In the genomic region with DNA sequence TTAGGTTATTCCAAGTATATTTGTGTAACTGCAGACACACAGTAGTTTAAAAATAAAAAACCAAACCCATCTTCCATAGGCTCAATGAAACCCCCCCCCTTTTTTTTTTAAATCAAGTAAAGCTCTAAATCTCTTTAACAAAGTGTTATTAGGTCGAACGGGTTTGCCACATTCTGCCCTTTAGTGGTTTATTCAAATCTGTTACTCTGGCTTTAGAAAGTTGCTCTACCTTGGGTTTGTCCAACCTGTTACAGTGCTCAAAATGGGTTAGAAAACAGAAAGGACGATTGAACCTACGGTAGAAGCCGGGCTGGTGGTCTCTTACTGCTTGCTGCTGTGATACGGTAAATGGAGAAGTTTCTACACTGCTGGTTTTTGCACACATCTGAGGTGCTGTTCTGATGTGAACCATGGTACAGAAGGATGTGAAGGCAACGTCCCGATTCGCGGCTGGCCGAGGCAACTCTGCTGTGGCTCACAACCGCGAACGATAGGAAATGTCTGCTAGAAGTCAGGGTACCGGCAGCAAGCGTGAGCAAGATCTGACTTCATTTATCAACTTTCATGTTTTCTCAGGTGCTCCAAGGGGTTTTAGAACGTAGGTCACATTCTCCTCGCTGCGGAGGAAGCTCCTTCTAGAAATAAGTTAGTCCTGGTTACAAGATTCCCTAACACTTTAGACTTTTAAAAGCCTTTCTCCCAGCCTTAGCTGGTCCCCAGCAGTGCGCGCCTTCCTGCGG, we compare ENCODE assay signal across 8 mouse cellular contexts. TPM values are rescaled to one million over a fixed set of nuclear protein-coding genes. Genes with fewer than 3 reads are reported as not detected.
DNase-seq lines count a peak whose midpoint lies in the region; ATAC-seq lines count a peak whose summit lies in the region.

No protein-coding gene starts in this region.

- H3K4me3 ChIP-seq in heart, embryonic 14.5 days (ENCODE audit: control insufficient read depth in 1 of 2, insufficient read depth in 1 of 2, low read depth in 1 of 2, low read length in 2 of 2) = peak overlapping the region; percentile 20 to 33
- peak overlapping the region; percentile 7; the same call in 1 of the 2 replicates for H3K4me3 ChIP-seq in liver, embryonic 11.5 days (ENCODE audit: low read depth, low read length)

- peak overlapping the region; percentile 81 for H3K4me2 ChIP-seq in heart, embryonic 14.5 days (ENCODE audit: low read length)
- peak overlapping the region; percentile 36 for H3K4me2 ChIP-seq in liver, embryonic 11.5 days

- peak; percentile 29 for DNase-seq in retina, postnatal 1 day
- DNase-seq in retina, embryonic 14.5 days (ENCODE audit: low spot score) = no peak
- DNase-seq in liver, embryonic 11.5 days (ENCODE audit: low spot score) = no peak
- no peak for DNase-seq in cerebellum, postnatal 10 days
- no peak for DNase-seq in gastrocnemius, postnatal 14 days
- DNase-seq in spleen, adult 18-20 months = no peak
- DNase-seq in testis, postnatal 14 days (ENCODE audit: low spot score) = no peak

- peaks cover 45% of the 10 kb centered on the region for H3K9me3 ChIP-seq in heart, embryonic 14.5 days (ENCODE audit: control insufficient read depth, low read length)
- H3K9me3 ChIP-seq in liver, embryonic 11.5 days (ENCODE audit: control insufficient read depth, low read length) = peaks cover 25% of the 10 kb centered on the region

- H3K27ac ChIP-seq in heart, embryonic 14.5 days (replicated peaks in 1 of 2; ENCODE audit: control insufficient read depth in 1 of 2, insufficient read depth in 1 of 2, low read depth in 2 of 2, low read length in 2 of 2) = peak overlapping the region; percentile 75 to 84
- peak overlapping the region; percentile 47; the same call in 1 of the 2 replicates for H3K27ac ChIP-seq in liver, embryonic 11.5 days (ENCODE audit: low read depth, low read length)

- 0 out of 2 replicates have a peak, but pooled peaks cover 2% of the 10 kb centered on the region for H3K36me3 ChIP-seq in heart, embryonic 14.5 days (ENCODE audit: control insufficient read depth, insufficient read depth, low read length)
- H3K36me3 ChIP-seq in liver, embryonic 11.5 days (ENCODE audit: control insufficient read depth, insufficient read depth, low read length) = no peaks in the 10 kb centered on the region

- H3K27me3 ChIP-seq in heart, embryonic 14.5 days (ENCODE audit: control insufficient read depth, insufficient read depth, low read length) = no peaks in the 10 kb centered on the region
- H3K27me3 ChIP-seq in liver, embryonic 11.5 days (replicated peaks; ENCODE audit: control insufficient read depth, insufficient read depth, low read length) = peaks cover 55% of the 10 kb centered on the region

- intact Hi-C loops in gastrocnemius, postnatal 14 days (cut with DNase I; ENCODE audit: low total_unique reads) = no loop called here

- peak overlapping the region; percentile 67 for H3K9ac ChIP-seq in heart, embryonic 14.5 days (ENCODE audit: low read length)
- 0 out of 2 replicates have a peak overlapping the region, but pooled peaks have one; percentile 6 for H3K9ac ChIP-seq in liver, embryonic 11.5 days (ENCODE audit: low read depth, low read length)

- peaks cover 5 to 6% of the 10 kb centered on the region in 2 experiments; a peak in 2 of 4 replicates for H3K4me1 ChIP-seq in heart, embryonic 14.5 days (ENCODE audit: control insufficient read depth in 2 of 2, insufficient read depth in 2 of 2, low read length in 2 of 2)
- H3K4me1 ChIP-seq in liver, embryonic 11.5 days (replicated peaks; ENCODE audit: control insufficient read depth, insufficient read depth, low read length) = 0 out of 2 replicates have a peak, but pooled peaks cover 2% of the 10 kb centered on the region

- WGBS in heart, embryonic 14.5 days = 54% methylated on average over 22 of the region's 22 CpGs
- 54% methylated on average over 22 of the region's 22 CpGs for WGBS in liver, embryonic 11.5 days

- ATAC-seq in heart, embryonic 14.5 days (ENCODE audit: insufficient number of reproducible peaks, insufficient read depth, low FRiP score, low read depth) = no peak
- no peak for ATAC-seq in liver, embryonic 11.5 days (replicated peaks; ENCODE audit: low FRiP score)

RNA-seq across cellular contexts. Expression of a gene that starts 11.8 kb away (rescaled TPM):
- polyA plus RNA-seq in heart, embryonic 14.5 days (2014; fragmentation: Nextera tagmentation; extraction: Ambion mirVana) = 2,556 and 2,705 TPM in 2 replicates
- 800 and 828 TPM in 2 replicates for polyA plus RNA-seq in liver, embryonic 11.5 days (2014; fragmentation: Nextera tagmentation; extraction: Ambion mirVana)
- 100 to 1,000 TPM in 1 of 2 experiments, 10 to 100 TPM in 1; 64.5 to 101 TPM for total RNA-seq in gastrocnemius, postnatal 14 days (2021)

RNA-seq across cellular contexts. Expression of a gene that starts 41.6 kb away (rescaled TPM):
- polyA plus RNA-seq in heart, embryonic 14.5 days (2014; fragmentation: Nextera tagmentation; extraction: Ambion mirVana) = 9.6 and 11.3 TPM in 2 replicates
- polyA plus RNA-seq in liver, embryonic 11.5 days (2014; fragmentation: Nextera tagmentation; extraction: Ambion mirVana) = 12.0 and 14.3 TPM in 2 replicates
- 1 to 10 TPM; 1.3 to 2.1 TPM for total RNA-seq in gastrocnemius, postnatal 14 days (2021)
